Mouse (Mus musculus) kidney, adult 2 months (tissue): ENCODE measurements around the gene Ubtd1.

Source experiments
- CTCF ChIP-seq: fragments of 200-500 bp; conservative IDR thresholded peaks from 2 replicates; pipeline ENCODE4 v1.5.1; 2011; ENCODE audit warnings: low read depth, mild to moderate bottlenecking, control low read depth, low read length, moderate library complexity, mixed read lengths; ENCODE audit not compliant: insufficient read depth, insufficient read length
- POLR2A ChIP-seq: fragments of 200-500 bp; IDR thresholded peaks from one replicate; pipeline ENCODE4 v1.6.1; 2011; ENCODE audit warnings: low read depth, low read length, control low read depth

DNA sequence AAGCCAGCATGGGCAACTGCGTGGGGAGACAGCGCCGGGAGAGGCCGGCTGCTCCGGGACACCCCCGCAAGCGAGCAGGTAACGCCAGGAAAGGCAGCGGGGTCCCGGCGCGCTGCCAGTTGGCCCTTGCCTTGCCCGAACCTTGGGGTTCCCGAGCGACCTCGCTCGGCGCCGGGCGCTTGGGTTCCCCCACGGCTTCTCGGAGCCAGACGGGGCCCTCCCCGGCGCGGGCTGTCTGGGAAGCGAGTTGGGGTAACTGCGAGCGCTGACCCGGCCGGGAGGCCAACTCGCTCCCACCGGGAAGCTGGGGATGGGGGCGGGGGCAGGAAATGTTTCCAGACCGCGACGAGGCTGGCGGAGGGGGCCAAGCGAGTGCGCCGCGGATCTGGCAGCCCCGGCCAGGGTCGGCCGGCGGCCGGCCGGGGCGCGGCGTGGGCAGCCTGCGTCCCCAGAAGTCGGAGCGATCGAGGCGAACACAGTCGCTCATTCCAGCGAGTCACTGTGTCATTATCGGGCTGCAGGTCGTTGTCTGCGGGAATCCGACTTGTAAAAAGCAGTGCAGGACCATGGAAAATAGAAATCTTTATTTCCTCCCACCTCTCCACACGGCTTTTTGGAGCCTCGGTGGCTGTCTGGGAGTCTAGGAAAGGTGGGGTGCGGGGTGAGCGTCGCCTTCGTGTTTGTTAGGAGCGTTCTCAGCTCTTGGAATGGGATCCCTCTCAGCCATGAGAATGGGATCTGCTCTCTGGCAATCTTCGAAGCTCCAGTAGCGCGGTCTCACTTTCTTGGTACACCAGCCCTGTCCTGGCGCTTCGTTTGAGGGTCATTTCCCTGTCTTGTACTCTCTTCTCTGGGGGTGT lies 598 bp downstream of the Ubtd1 start:
- no peak for TF ChIP-seq CTCF
- TF ChIP-seq POLR2A, result no peak
